Mouse (Mus musculus) testis, adult 2 months (tissue): ENCODE data around the gene Ubac2. TPM values are rescaled to one million over a fixed set of nuclear protein-coding genes. Genes with fewer than 3 reads are reported as not detected.

Source experiments
- H3K27ac ChIP-seq: fragments of 200-500 bp; 2 replicates; pipeline ENCODE4 v1.5.1; 2012; ENCODE audit warnings: low read depth, low read length; ENCODE audit not compliant: control insufficient read depth, insufficient read depth
- H3K27me3 ChIP-seq: fragments of 200-500 bp; 2 replicates; pipeline ENCODE4 v1.6.1; 2012; ENCODE audit warnings: mild to moderate bottlenecking, low read length, moderate library complexity; ENCODE audit not compliant: control insufficient read depth, insufficient read depth
- H3K36me3 ChIP-seq: fragments of 200-500 bp; 2 replicates; pipeline ENCODE4 v1.6.1; 2012; ENCODE audit warnings: mild to moderate bottlenecking, low read length; ENCODE audit not compliant: control insufficient read depth, insufficient read depth
- H3K4me1 ChIP-seq: fragments of 200-500 bp; 2 replicates; pipeline ENCODE4 v1.6.1; 2012; ENCODE audit warnings: low read length; ENCODE audit not compliant: control insufficient read depth, insufficient read depth
- H3K4me3 ChIP-seq: fragments of 200-500 bp; 2 replicates; pipeline ENCODE4 v1.5.1; 2012; ENCODE audit warnings: low read depth, mild to moderate bottlenecking, low read length, moderate library complexity, mixed read lengths; ENCODE audit not compliant: control insufficient read depth
- CTCF ChIP-seq: fragments of 200-500 bp; IDR thresholded peaks from 2 replicates; pipeline ENCODE4 v1.5.1; 2012; ENCODE audit warnings: low read depth, mild to moderate bottlenecking, inconsistent platforms, low read length, moderate library complexity; ENCODE audit not compliant: control insufficient read depth, insufficient read depth, insufficient replicate concordance
- POLR2A ChIP-seq: fragments of 200-500 bp; IDR thresholded peaks from 2 replicates; pipeline ENCODE4 v1.6.1; 2012; ENCODE audit warnings: low read depth, mild to moderate bottlenecking, inconsistent platforms, low read length, moderate library complexity; ENCODE audit not compliant: control insufficient read depth
- polyA plus RNA-seq: library from polyadenylated mRNA; depleted of rRNA; stranded (reverse); fragments of >200 nt; gene quantifications from 2 replicates; pipeline ENCODE4 v1.2.3, GENCODE M21; 2012

The Ubac2 gene
- polyA plus RNA-seq, 1 experiment: 107 TPM

GRCm38 (mm10) chr14:121954129-121954528 is 75.7 kb downstream of the Ubac2 start:
- H3K27me3 ChIP-seq: no peaks in the 10 kb centered on the region
- no peak overlapping the region for H3K27ac ChIP-seq
- no peak for TF ChIP-seq POLR2A
- TF ChIP-seq CTCF: no peak
- no peaks in the 10 kb centered on the region for H3K4me1 ChIP-seq
- H3K4me3 ChIP-seq: no peak overlapping the region
- no peaks in the 10 kb centered on the region for H3K36me3 ChIP-seq

- TF ChIP-seq POLR2A (no peak), CTCF (no peak)
- H3K36me3 ChIP-seq: no peaks in the 10 kb centered on the region
These were observed 76.2 kb downstream of the Ubac2 start for GRCm38 (mm10) chr14:121954608-121955007.

GRCm38 (mm10) chr14:121955176-121955795 is 76.9 kb downstream of the Ubac2 start:
- Histone ChIP-seq H3K4me3 (no peak overlapping the region), H3K27ac (no peak overlapping the region), H3K4me1 (no peaks in the 10 kb centered on the region; the same call in 1 of the 2 replicates), H3K36me3 (no peaks in the 10 kb centered on the region), H3K27me3 (no peaks in the 10 kb centered on the region)
- no peak for TF ChIP-seq CTCF
- TF ChIP-seq POLR2A: no peak

More at GRCm38 (mm10) chr14:121954608-121955007, 76.2 kb downstream of the Ubac2 start:
- Histone ChIP-seq H3K4me3 (no peak overlapping the region), H3K4me1 (no peaks in the 10 kb centered on the region), H3K27me3 (no peaks in the 10 kb centered on the region), H3K27ac (no peak overlapping the region)

- TF ChIP-seq CTCF: no peak
- TF ChIP-seq POLR2A: no peak
- no peak overlapping the region for H3K27ac ChIP-seq
- no peak overlapping the region for H3K4me3 ChIP-seq
- H3K4me1 ChIP-seq: no peaks in the 10 kb centered on the region; the same call in 1 of the 2 replicates
- no peaks in the 10 kb centered on the region for H3K27me3 ChIP-seq
- no peaks in the 10 kb centered on the region for H3K36me3 ChIP-seq
These were observed 77.9 kb downstream of the Ubac2 start for GRCm38 (mm10) chr14:121956291-121956690.

- no peaks in the 10 kb centered on the region; the same call in none of the 2 replicates for H3K4me1 ChIP-seq
- H3K27me3 ChIP-seq: no peaks in the 10 kb centered on the region
- TF ChIP-seq POLR2A (no peak), CTCF (no peak)
- 0 out of 2 replicates have a peak overlapping the region, but pooled peaks have one; percentile 21 for H3K27ac ChIP-seq
- H3K36me3 ChIP-seq: no peaks in the 10 kb centered on the region
- no peak overlapping the region for H3K4me3 ChIP-seq
These were observed 78.9 kb downstream of the Ubac2 start for GRCm38 (mm10) chr14:121957176-121957871.

GRCm38 (mm10) chr14:121958041-121958750 is 79.8 kb downstream of the Ubac2 start:
- no peak for TF ChIP-seq POLR2A
- no peak for TF ChIP-seq CTCF
- Histone ChIP-seq H3K36me3 (no peaks in the 10 kb centered on the region), H3K4me1 (no peaks in the 10 kb centered on the region; the same call in none of the 2 replicates), H3K4me3 (no peak overlapping the region), H3K27me3 (no peaks in the 10 kb centered on the region), H3K27ac (no peak overlapping the region)
